Mouse (Mus musculus): ENCODE data around the gene Glo1.

DNA sequence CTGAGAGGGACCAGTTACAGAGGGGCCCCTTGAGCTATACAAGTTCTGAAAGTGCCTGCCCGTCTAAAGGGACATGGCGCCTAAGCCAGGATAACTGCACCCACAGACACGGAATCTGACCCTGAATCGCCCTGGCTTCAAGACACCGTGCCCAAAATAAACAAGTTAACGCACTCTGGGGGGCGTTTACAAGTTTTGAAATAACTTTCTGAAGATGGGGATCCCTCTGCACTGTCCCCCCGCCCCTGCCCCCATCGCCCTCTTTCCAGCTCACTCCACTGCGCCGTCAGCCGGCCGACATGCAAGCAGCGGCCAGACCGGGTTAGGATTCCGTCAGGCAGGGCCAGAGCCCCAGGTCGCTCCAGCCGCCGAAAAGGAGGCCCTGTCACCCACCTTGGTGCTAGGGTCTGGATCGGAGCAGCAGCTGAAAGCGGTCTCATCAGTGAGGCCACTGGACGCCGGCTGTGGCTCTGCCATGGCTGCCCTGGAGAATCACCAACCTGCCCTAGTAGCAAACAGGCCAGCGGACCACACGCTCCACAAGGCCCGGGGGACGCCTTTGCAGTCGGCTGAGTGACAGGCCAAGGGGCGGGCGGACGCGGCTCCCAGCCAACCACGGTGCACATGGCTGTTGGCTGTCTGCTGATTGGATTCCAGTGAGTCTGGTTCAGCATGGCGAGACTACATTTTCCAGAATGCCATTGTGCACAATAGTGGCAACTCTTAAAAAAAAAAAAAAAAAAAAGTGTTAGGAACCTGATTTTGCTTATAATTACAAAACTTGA lies 14.4 kb downstream of the Glo1 start:
- TF ChIP-seq MYOD1 (IDR thresholded peaks at IDR 0.05; ENCODE audit: control insufficient read depth in 1 of 3, insufficient read length in 2 of 3, low read depth in 2 of 3): no peak
- no peak for TF ChIP-seq USF1 (IDR thresholded peaks at IDR 0.05; ENCODE audit: low read depth)

Data from myocyte (in vitro differentiated cells).